Mouse (Mus musculus) subcutaneous adipose tissue, adult 2 months (tissue): ENCODE data around the gene Rbm47. TPM values are rescaled to one million over a fixed set of nuclear protein-coding genes. Genes with fewer than 3 reads are reported as not detected.

Experiments used
- polyA plus RNA-seq: library from polyadenylated mRNA; depleted of rRNA; stranded (reverse); fragments of >200 nt; gene quantifications from 2 replicates; pipeline ENCODE4 v1.2.3, GENCODE M21; 2012; ENCODE audit warnings: low replicate concordance; rRNA removed

Rbm47 gene
- polyA plus RNA-seq, result 35.3 and 49.4 TPM in 2 replicates

DNA sequence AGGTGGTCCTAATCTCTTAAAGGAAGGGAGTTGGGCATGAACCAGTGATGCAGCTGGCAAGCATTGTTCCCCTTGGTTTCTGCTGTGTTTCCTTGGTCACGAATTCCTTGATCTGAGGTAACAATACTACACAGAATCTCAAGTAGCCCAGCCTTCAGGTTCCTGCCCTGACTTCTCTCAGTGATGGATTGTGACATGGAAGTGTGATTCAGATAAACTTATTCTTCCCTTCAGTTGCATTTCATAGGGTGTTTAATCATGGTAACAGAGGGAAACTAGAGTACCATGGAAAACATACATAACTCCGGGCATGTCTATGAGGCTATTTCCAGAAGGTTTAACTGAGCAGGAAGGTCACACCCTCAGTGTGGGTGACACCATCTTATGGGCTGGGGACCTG is at the start of gene Rbm47:
Gene Rbm47 (minus strand): TSS at position 101 of the 400 bp plus-strand sequence.

DNA sequence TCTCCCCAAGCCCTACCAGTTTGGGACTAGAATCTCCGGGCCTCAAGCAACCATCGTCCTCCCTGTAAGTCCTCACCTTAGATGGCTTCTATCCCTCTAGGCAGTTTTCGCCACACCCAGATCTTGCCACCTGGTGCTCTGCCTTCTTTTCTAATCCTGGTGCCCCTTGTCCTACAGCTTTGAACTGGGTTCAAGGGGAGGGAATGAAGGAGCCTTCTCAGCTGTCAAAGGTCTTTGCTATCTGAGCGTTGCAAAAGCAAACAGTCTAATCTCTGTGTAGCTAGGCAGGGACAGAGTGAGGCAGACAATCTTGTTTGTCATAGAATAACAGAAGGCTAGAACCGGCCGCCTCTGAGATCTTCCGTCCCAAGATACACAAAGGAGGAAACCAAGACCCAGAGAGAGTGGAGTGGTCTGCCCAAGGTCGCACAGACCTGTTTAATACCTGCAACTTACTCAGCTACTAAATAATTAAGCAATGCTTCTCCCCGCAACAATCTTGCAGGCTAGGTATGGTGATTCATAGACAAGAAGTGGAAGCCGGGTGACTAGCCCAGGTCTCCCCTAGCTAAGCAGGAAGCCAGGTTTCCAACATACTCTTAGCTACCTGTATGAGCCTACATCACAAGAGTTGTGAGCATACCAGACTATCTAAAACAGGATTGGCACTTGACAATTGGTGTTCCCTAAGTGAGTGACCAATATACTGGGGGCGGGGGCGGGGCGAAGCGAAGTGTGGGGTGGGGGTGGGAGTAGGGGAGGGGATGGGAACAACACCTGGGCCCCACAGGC is 168.6 kb downstream of the Rbm47 start, which contains the start of gene 9130230L23Rik:
Gene 9130230L23Rik (minus strand): TSS at position 152 of the 792 bp plus-strand sequence.

Other genes with a start within 250 kb of the Rbm47 start
- not detected in 2 replicates for gene Chrna9, start 238.2 kb downstream of the Rbm47 start, polyA plus RNA-seq
- gene 9130230L23Rik, start 168.8 kb downstream of the Rbm47 start, polyA plus RNA-seq, result 0.09 and 0.72 TPM in 2 replicates
- 0.24 and 1.3 TPM in 2 replicates for gene Nsun7, start 86.8 kb upstream of the Rbm47 start, polyA plus RNA-seq